Mouse (Mus musculus): Measurements from ENCODE around the gene Prss38. TPM values are rescaled to one million over a fixed set of nuclear protein-coding genes. Genes with fewer than 3 reads are reported as not detected.

The Prss38 gene
- polyA plus RNA-seq (2014; fragmentation: Illumina TruSeq; extraction: RNeasy Lipid Tissue Mini Kit (QIAGEN cat#74804); ENCODE audit: low read depth, low replicate concordance), result not detected

GRCm38 (mm10) chr11:59375475-59375874 lies at the start of gene Prss38:
Gene Prss38, minus strand, starts transcription at chr11:59375657.

Other genes with a start within 250 kb of the Prss38 start
- 444 TPM for gene Obscn, start 239.3 kb downstream of the Prss38 start, polyA plus RNA-seq (2014; fragmentation: Illumina TruSeq; extraction: RNeasy Lipid Tissue Mini Kit (QIAGEN cat#74804); ENCODE audit: low read depth, low replicate concordance)
- 14.1 TPM for gene Iba57, start 211.9 kb downstream of the Prss38 start, polyA plus RNA-seq (2014; fragmentation: Illumina TruSeq; extraction: RNeasy Lipid Tissue Mini Kit (QIAGEN cat#74804); ENCODE audit: low read depth, low replicate concordance)
- gene Gjc2, start 192.4 kb downstream of the Prss38 start, polyA plus RNA-seq (2014; fragmentation: Illumina TruSeq; extraction: RNeasy Lipid Tissue Mini Kit (QIAGEN cat#74804); ENCODE audit: low read depth, low replicate concordance), result 0.55 TPM
- gene Guk1, start 183.4 kb downstream of the Prss38 start, polyA plus RNA-seq (2014; fragmentation: Illumina TruSeq; extraction: RNeasy Lipid Tissue Mini Kit (QIAGEN cat#74804); ENCODE audit: low read depth, low replicate concordance), result 107 TPM
- gene Mrpl55, start 173.2 kb downstream of the Prss38 start, polyA plus RNA-seq (2014; fragmentation: Illumina TruSeq; extraction: RNeasy Lipid Tissue Mini Kit (QIAGEN cat#74804); ENCODE audit: low read depth, low replicate concordance), result 135 TPM
- gene 2310033P09Rik, start 167.3 kb downstream of the Prss38 start, polyA plus RNA-seq (2014; fragmentation: Illumina TruSeq; extraction: RNeasy Lipid Tissue Mini Kit (QIAGEN cat#74804); ENCODE audit: low read depth, low replicate concordance), result 11.9 TPM
- gene Arf1, start 147.4 kb downstream of the Prss38 start, polyA plus RNA-seq (2014; fragmentation: Illumina TruSeq; extraction: RNeasy Lipid Tissue Mini Kit (QIAGEN cat#74804); ENCODE audit: low read depth, low replicate concordance), result 279 TPM
- gene Wnt3a, start 84.9 kb downstream of the Prss38 start, polyA plus RNA-seq (2014; fragmentation: Illumina TruSeq; extraction: RNeasy Lipid Tissue Mini Kit (QIAGEN cat#74804); ENCODE audit: low read depth, low replicate concordance), result not detected
- 4.0 TPM for gene Wnt9a, start 68.7 kb downstream of the Prss38 start, polyA plus RNA-seq (2014; fragmentation: Illumina TruSeq; extraction: RNeasy Lipid Tissue Mini Kit (QIAGEN cat#74804); ENCODE audit: low read depth, low replicate concordance)
- 11.3 TPM for gene Jmjd4, start 74.4 kb upstream of the Prss38 start, polyA plus RNA-seq (2014; fragmentation: Illumina TruSeq; extraction: RNeasy Lipid Tissue Mini Kit (QIAGEN cat#74804); ENCODE audit: low read depth, low replicate concordance)
- 46.1 TPM for gene Snap47, start 75.5 kb upstream of the Prss38 start, polyA plus RNA-seq (2014; fragmentation: Illumina TruSeq; extraction: RNeasy Lipid Tissue Mini Kit (QIAGEN cat#74804); ENCODE audit: low read depth, low replicate concordance)
- 6.1 TPM for gene Zfp867, start 96.8 kb upstream of the Prss38 start, polyA plus RNA-seq (2014; fragmentation: Illumina TruSeq; extraction: RNeasy Lipid Tissue Mini Kit (QIAGEN cat#74804); ENCODE audit: low read depth, low replicate concordance)
- 12.2 TPM for gene Zkscan17, start 151.1 kb upstream of the Prss38 start, polyA plus RNA-seq (2014; fragmentation: Illumina TruSeq; extraction: RNeasy Lipid Tissue Mini Kit (QIAGEN cat#74804); ENCODE audit: low read depth, low replicate concordance)
- 0.37 TPM for gene Nlrp3, start 165.9 kb upstream of the Prss38 start, polyA plus RNA-seq (2014; fragmentation: Illumina TruSeq; extraction: RNeasy Lipid Tissue Mini Kit (QIAGEN cat#74804); ENCODE audit: low read depth, low replicate concordance)
- gene Olfr222, start 200.6 kb upstream of the Prss38 start, polyA plus RNA-seq (2014; fragmentation: Illumina TruSeq; extraction: RNeasy Lipid Tissue Mini Kit (QIAGEN cat#74804); ENCODE audit: low read depth, low replicate concordance), result not detected
- gene Olfr223, start 217.6 kb upstream of the Prss38 start, polyA plus RNA-seq (2014; fragmentation: Illumina TruSeq; extraction: RNeasy Lipid Tissue Mini Kit (QIAGEN cat#74804); ENCODE audit: low read depth, low replicate concordance), result not detected

All from heart, adult 10 weeks (tissue).